9 mouse cellular contexts compared by ENCODE assay signal in the genomic region with DNA sequence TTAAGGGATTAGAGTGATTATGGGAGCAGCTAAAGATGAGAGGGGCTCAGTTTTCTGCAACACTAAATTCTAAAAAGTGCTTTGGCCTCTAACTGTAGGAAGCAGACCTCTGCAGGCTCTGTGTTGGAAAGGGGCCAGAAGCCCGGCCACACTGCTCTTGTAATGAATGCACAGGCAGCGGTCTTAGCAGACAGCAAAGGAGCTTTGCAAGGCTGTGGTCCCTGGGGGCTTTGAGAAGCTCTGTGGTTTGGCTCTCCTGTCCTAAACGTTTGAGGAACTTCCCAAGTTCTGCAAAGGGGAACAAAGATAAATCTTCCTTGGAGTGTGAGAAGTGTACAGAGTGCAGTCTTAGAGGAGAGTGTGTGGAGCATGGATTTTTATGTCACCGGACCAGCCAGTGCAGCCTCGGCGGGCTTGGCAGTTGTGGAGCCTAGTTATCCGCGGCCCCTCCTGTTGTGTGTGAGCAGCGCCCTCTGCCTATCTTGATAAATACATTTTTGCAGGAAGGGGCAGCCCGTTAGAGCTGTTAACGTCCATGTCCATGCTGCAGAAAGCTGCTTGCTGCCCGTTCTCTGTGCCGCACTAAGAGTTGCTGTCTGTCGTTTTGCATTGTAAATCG. TPM values are rescaled to one million over a fixed set of nuclear protein-coding genes. Genes with fewer than 3 reads are reported as not detected.
DNase-seq lines count a peak whose midpoint lies in the region; ATAC-seq and TF ChIP-seq lines count a peak whose summit lies in the region.
"Had no signal": no experiment of that assay in that cellular context is flagged by ENCODE, and none has a peak within 500 bp of the region (broad histone marks: within the 10 kb centered on the region; RNA-seq: fewer than 3 reads in every experiment).

No protein-coding gene starts in this region.

- TF ChIP-seq CTCF in lung, postnatal 0 days (IDR thresholded peaks at IDR 0.05), result peak; percentile 23

- no peaks in the 10 kb centered on the region for H3K4me1 ChIP-seq in lung, postnatal 0 days (ENCODE audit: insufficient read depth, low read depth, low read length)
- H3K4me1 ChIP-seq in hindbrain, embryonic 12.5 days, result no peaks in the 10 kb centered on the region

- no peak overlapping the region for H3K4me2 ChIP-seq in lung, postnatal 0 days (replicated peaks; ENCODE audit: low read depth, low read length)
- H3K4me2 ChIP-seq in hindbrain, embryonic 12.5 days (replicated peaks), result no peak overlapping the region

- peak; percentile 29 for DNase-seq in adrenal gland, adult 2 months
- no peak for DNase-seq in adrenal gland, adult 8-10 months
- no peak for DNase-seq in lung, postnatal 0 days (ENCODE audit: low spot score)
- DNase-seq in lung, postnatal 25 days (ENCODE audit: low spot score), result no peak
- peak; percentile 56 to 64 for DNase-seq in kidney, postnatal 36 days
- no peak for DNase-seq in embryo, embryonic 10.5 days (ENCODE audit: low spot score)

- H3K27me3 ChIP-seq in lung, postnatal 0 days (replicated peaks; ENCODE audit: insufficient read depth, low read length), result no peaks in the 10 kb centered on the region
- no peaks in the 10 kb centered on the region for H3K27me3 ChIP-seq in hindbrain, embryonic 12.5 days

- no peak overlapping the region for H3K27ac ChIP-seq in lung, postnatal 0 days (ENCODE audit: low read length)
- no peak overlapping the region for H3K27ac ChIP-seq in hindbrain, embryonic 12.5 days

- peaks cover 37% of the 10 kb centered on the region for H3K36me3 ChIP-seq in lung, postnatal 0 days (ENCODE audit: insufficient read depth, low read length)
- peaks cover 64% of the 10 kb centered on the region for H3K36me3 ChIP-seq in hindbrain, embryonic 12.5 days

- ATAC-seq in lung, postnatal 0 days, result no peak
- ATAC-seq in erythroid progenitor cell, adult 5-6 weeks (replicated peaks; ENCODE audit: low FRiP score, poor library complexity, severe bottlenecking), result peak; percentile 59
- no peak for ATAC-seq in hindbrain, embryonic 12.5 days (ENCODE audit: low FRiP score)

- H3K9me3 ChIP-seq in lung, postnatal 0 days (ENCODE audit: low read length), result no peaks in the 10 kb centered on the region
- no peaks in the 10 kb centered on the region for H3K9me3 ChIP-seq in hindbrain, embryonic 12.5 days (replicated peaks)

- WGBS in lung, postnatal 0 days, result 74% methylated on average over 15 of the region's 15 CpGs
- 78% methylated on average over 15 of the region's 15 CpGs for WGBS in hindbrain, embryonic 12.5 days

- H3K4me3 ChIP-seq in lung, postnatal 0 days (ENCODE audit: low read depth, low read length), result no peak overlapping the region
- H3K4me3 ChIP-seq in hindbrain, embryonic 12.5 days, result no peak overlapping the region

- H3K9ac ChIP-seq in lung, postnatal 0 days (replicated peaks; ENCODE audit: low read depth), result no peak overlapping the region
- H3K9ac ChIP-seq in hindbrain, embryonic 12.5 days, result no peak overlapping the region

- TF ChIP-seq EP300 in lung, postnatal 0 days (IDR thresholded peaks at IDR 0.05), result no peak

RNA-seq across cellular contexts. Expression of a gene that starts 33.0 kb away (rescaled TPM):
- 100 to 1,000 TPM; 114 to 121 TPM for total RNA-seq in adrenal gland, adult 2 months (2021)
- polyA plus RNA-seq in adrenal gland, adult 2 months (2012; rRNA removed), result 7.2 and 9.1 TPM in 2 replicates
- total RNA-seq in adrenal gland, adult 8-10 months (2022), result 100 to 1,000 TPM; 142 to 160 (median 152) TPM
- 13.9 and 18.3 TPM in 2 replicates for polyA plus RNA-seq in lung, postnatal 0 days (2015; fragmentation: Nextera tagmentation; extraction: Ambion mirVana)
- 40.0 and 59.5 TPM in 2 replicates for total RNA-seq in erythroid progenitor cell, adult 5-6 weeks (2015; ENCODE audit: low replicate concordance)
- total RNA-seq in erythroid progenitor cell, adult 5-6 weeks (2017; ENCODE audit: low replicate concordance), result 79.5 and 91.5 TPM in 2 replicates
- 25.9 and 26.8 TPM in 2 replicates for polyA plus RNA-seq in hindbrain, embryonic 12.5 days (2016; fragmentation: Nextera tagmentation; extraction: Ambion mirVana)

RNA-seq across cellular contexts. Expression of a gene that starts 35.4 kb away (rescaled TPM):
- not detected for total RNA-seq in adrenal gland, adult 2 months (2021)
- polyA plus RNA-seq in adrenal gland, adult 2 months (2012; rRNA removed), result not detected in 2 replicates
- not detected for total RNA-seq in adrenal gland, adult 8-10 months (2022)
- polyA plus RNA-seq in lung, postnatal 0 days (2015; fragmentation: Nextera tagmentation; extraction: Ambion mirVana), result not detected in 2 replicates
- not detected in 2 replicates for total RNA-seq in erythroid progenitor cell, adult 5-6 weeks (2015; ENCODE audit: low replicate concordance)
- not detected in 2 replicates for total RNA-seq in erythroid progenitor cell, adult 5-6 weeks (2017; ENCODE audit: low replicate concordance)
- polyA plus RNA-seq in hindbrain, embryonic 12.5 days (2016; fragmentation: Nextera tagmentation; extraction: Ambion mirVana), result not detected in 2 replicates
- total RNA-seq: layer of hippocampus, postnatal 25 days had no signal

Comparison
In these comparisons a context has a peak if more than half of its experiments do, and no peak if none do; other contexts are left out.
1. DNase-seq: peak in adrenal gland, adult 2 months (single experiment) and kidney, postnatal 36 days (2 of 2); none in adrenal gland, adult 8-10 months (single experiment), lung, postnatal 0 days (single experiment), lung, postnatal 25 days (single experiment) and embryo, embryonic 10.5 days (single experiment).